Mouse (Mus musculus) brain, embryonic 14.5 days (tissue): ENCODE measurements around the gene Ofd1.

ENCODE experiments used
- CTCF ChIP-seq: fragments of 200-500 bp; IDR thresholded peaks from 2 replicates; pipeline ENCODE4 v1.5.1; 2012; ENCODE audit warnings: inconsistent platforms, mild to moderate bottlenecking, moderate library complexity, borderline replicate concordance; ENCODE audit not compliant: insufficient read depth, insufficient read length; ENCODE audit errors: extremely low read depth
- POLR2A ChIP-seq: fragments of 200-500 bp; IDR thresholded peaks from 2 replicates; pipeline ENCODE4 v1.6.1; 2012; ENCODE audit warnings: mild to moderate bottlenecking, inconsistent platforms, borderline replicate concordance; ENCODE audit not compliant: poor library complexity, insufficient read depth, insufficient read length, severe bottlenecking; ENCODE audit errors: extremely low read depth

GRCm38 (mm10) chrX:166416196-166416595, 24.3 kb downstream of the Ofd1 start:
- peak; percentile 63; the same call in 1 of the 2 replicates for TF ChIP-seq CTCF
- no peak for TF ChIP-seq POLR2A
